Mouse (Mus musculus) liver, postnatal 0 days (tissue): ENCODE measurements around the gene Zfp131. TPM values are rescaled to one million over a fixed set of nuclear protein-coding genes. Genes with fewer than 3 reads are reported as not detected.

Source experiments
- ATAC-seq: fragments of 200-750 bp; cut with Nextera tagmentation; 2 replicates; pipeline ENCODE4 v1.8.0; 2017; ENCODE audit warnings: mild to moderate bottlenecking, moderate library complexity
- DNase-seq: peaks from one replicate; pipeline ENCODE4 v3.0.0-alpha.2; 2016
- H3K27ac ChIP-seq: fragments of 300-500 bp; sonication (generic); 2 replicates; pipeline ENCODE4 v1.5.1; 2014; ENCODE audit warnings: antibody characterized with exemption, moderate library complexity, mild to moderate bottlenecking, low read depth
- H3K27me3 ChIP-seq: fragments of 300-500 bp; sonication (generic); 2 replicates; pipeline ENCODE4 v1.6.1; 2014; ENCODE audit warnings: low read length, control low read depth, mixed read lengths; ENCODE audit not compliant: insufficient read depth
- H3K36me3 ChIP-seq: fragments of 300-500 bp; sonication (generic); replicated peaks from 2 replicates; pipeline ENCODE4 v1.6.1; 2014; ENCODE audit warnings: mild to moderate bottlenecking, control low read depth, low read length, moderate library complexity, mixed read lengths; ENCODE audit not compliant: insufficient read depth
- H3K4me1 ChIP-seq: fragments of 300-500 bp; sonication (generic); 2 replicates; pipeline ENCODE4 v1.6.1; 2014; ENCODE audit warnings: antibody characterized with exemption, mild to moderate bottlenecking, control low read depth; ENCODE audit not compliant: insufficient read depth
- H3K4me2 ChIP-seq: fragments of 300-500 bp; sonication (generic); 2 replicates; pipeline ENCODE4 v1.6.1; 2014; ENCODE audit warnings: low read depth, mild to moderate bottlenecking, low read length, moderate library complexity, mixed read lengths
- H3K4me3 ChIP-seq: fragments of 300-500 bp; sonication (generic); 2 replicates; pipeline ENCODE4 v1.5.1; 2014; ENCODE audit warnings: low read depth, low read length
- H3K9ac ChIP-seq: fragments of 300-500 bp; sonication (generic); replicated peaks from 2 replicates; pipeline ENCODE4 v1.6.1; 2014; ENCODE audit warnings: mild to moderate bottlenecking, moderate library complexity
- H3K9me3 ChIP-seq: fragments of 300-500 bp; sonication (generic); 2 replicates; pipeline ENCODE4 v1.6.1; 2016; ENCODE audit warnings: mild to moderate bottlenecking, control low read depth, low read length, mixed read lengths
- CTCF ChIP-seq: sonication (generic); IDR thresholded peaks from 2 replicates; pipeline ENCODE4 v1.5.1; 2016; ENCODE audit warnings: antibody characterized with exemption, low read depth
- EP300 ChIP-seq: IDR thresholded peaks from 2 replicates; pipeline ENCODE4 v1.6.1; 2016; ENCODE audit warnings: antibody characterized with exemption, low read depth, mild to moderate bottlenecking
- WGBS: fragments of 180-500 bp; shearing (Covaris S2); extraction: QIAGEN DNeasy Blood & Tissue Kit; methylation state at CpG from one replicate; pipeline ENCODE4 v1.1.7; 2014; ENCODE audit not compliant: insufficient replicate concordance; 5-methylcytosine and 5-hydroxymethylcytosine counted together
- polyA plus RNA-seq: library from polyadenylated mRNA; unstranded; fragments of >200 nt; fragmentation: Nextera tagmentation; extraction: Ambion mirVana; gene quantifications from 2 replicates; pipeline ENCODE4 v1.2.1, GENCODE M21; 2015

The Zfp131 gene
- polyA plus RNA-seq, 1 experiment from 2014 or later = 8.8 TPM

- Histone ChIP-seq H3K4me2 (no peak overlapping the region), H3K27me3 (no peaks in the 10 kb centered on the region), H3K4me3 (no peak overlapping the region), H3K4me1 (no peaks in the 10 kb centered on the region), H3K27ac (no peak overlapping the region), H3K9me3 (no peaks in the 10 kb centered on the region), H3K9ac (no peak overlapping the region), H3K36me3 (no peaks in the 10 kb centered on the region)
- no peak for TF ChIP-seq CTCF
- no peak for TF ChIP-seq EP300
- WGBS = 64% methylated on average over 5 of the region's 5 CpGs
- ATAC-seq (no peak), DNase-seq (no peak)
Observed at GRCm38 (mm10) chr13:119723368-119723767, 67.3 kb downstream of the Zfp131 start.

GRCm38 (mm10) chr13:119722447-119722846 is 68.2 kb downstream of the Zfp131 start:
- H3K4me2 ChIP-seq = no peak overlapping the region
- H3K4me3 ChIP-seq = no peak overlapping the region
- H3K9me3 ChIP-seq = no peaks in the 10 kb centered on the region
- H3K36me3 ChIP-seq = no peaks in the 10 kb centered on the region
- 82% methylated on average over 3 of the region's 3 CpGs for WGBS
- H3K4me1 ChIP-seq = no peaks in the 10 kb centered on the region
- ATAC-seq = no peak
- DNase-seq = no peak
- H3K9ac ChIP-seq = no peak overlapping the region
- TF ChIP-seq CTCF = no peak
- TF ChIP-seq EP300 = no peak
- no peaks in the 10 kb centered on the region for H3K27me3 ChIP-seq
- no peak overlapping the region for H3K27ac ChIP-seq

GRCm38 (mm10) chr13:119716105-119716504 is 74.6 kb downstream of the Zfp131 start:
- Histone ChIP-seq H3K9ac (no peak overlapping the region), H3K9me3 (no peaks in the 10 kb centered on the region), H3K4me1 (peaks cover 12% of the 10 kb centered on the region), H3K4me2 (no peak overlapping the region), H3K27ac (0 out of 2 replicates have a peak overlapping the region, but pooled peaks have one; percentile 34), H3K27me3 (no peaks in the 10 kb centered on the region), H3K36me3 (no peaks in the 10 kb centered on the region), H3K4me3 (no peak overlapping the region)
- ATAC-seq (peak; percentile 77), DNase-seq (no peak)
- TF ChIP-seq CTCF = no peak
- TF ChIP-seq EP300 = peak; percentile 42; the same call in 1 of the 2 replicates
- 69% methylated on average over 2 of the region's 2 CpGs for WGBS

Other genes starting within 250 kb of the Zfp131 start
- not detected in 2 replicates for gene Ccl28, start 167.1 kb downstream of the Zfp131 start, polyA plus RNA-seq
- 81.2 and 94.7 TPM in 2 replicates for gene Hmgcs1, start 100.5 kb downstream of the Zfp131 start, polyA plus RNA-seq
- 0.22 and 0.32 TPM in 2 replicates for gene Nim1k, start 35.0 kb downstream of the Zfp131 start, polyA plus RNA-seq
- not detected in 2 replicates for gene AF067063, start 39.3 kb upstream of the Zfp131 start, polyA plus RNA-seq
- gene D13Ertd608e, start 45.1 kb upstream of the Zfp131 start, polyA plus RNA-seq = 0.19 TPM in 1 of 2 replicates, not detected in the other
- gene Tcstv1, start 103.9 kb upstream of the Zfp131 start, polyA plus RNA-seq = not detected in 2 replicates
- gene Gm21761, start 138.4 kb upstream of the Zfp131 start, polyA plus RNA-seq = not detected in 2 replicates
- gene B020031M17Rik, start 159.9 kb upstream of the Zfp131 start, polyA plus RNA-seq = not detected in 2 replicates
- gene Gm36079, start 236.1 kb upstream of the Zfp131 start, polyA plus RNA-seq = not detected in 2 replicates